Mouse (Mus musculus) thymus, postnatal 14 days (tissue): ENCODE measurements around the gene Prkar1b.

Experiments used
- DNase-seq: peaks from one replicate; pipeline ENCODE4 v3.0.0; 2021

Gene Prkar1b

GRCm38 (mm10) chr5:139149681-139150602 lies at the start of gene Prkar1b, which contains the start of gene Dnaaf5:
Gene Prkar1b, minus strand, starts transcription at chr5:139150001.
Gene Dnaaf5, plus strand, starts transcription at chr5:139150223.
- DNase-seq = peak; percentile 98

- DNase-seq = no peak
These were observed 49.8 kb upstream of the Prkar1b start for GRCm38 (mm10) chr5:139199636-139199994.

GRCm38 (mm10) chr5:139198779-139199178 lies 49.0 kb upstream of the Prkar1b start:
- no peak for DNase-seq

GRCm38 (mm10) chr5:139190958-139191357 lies 41.2 kb upstream of the Prkar1b start:
- no peak for DNase-seq

DNA sequence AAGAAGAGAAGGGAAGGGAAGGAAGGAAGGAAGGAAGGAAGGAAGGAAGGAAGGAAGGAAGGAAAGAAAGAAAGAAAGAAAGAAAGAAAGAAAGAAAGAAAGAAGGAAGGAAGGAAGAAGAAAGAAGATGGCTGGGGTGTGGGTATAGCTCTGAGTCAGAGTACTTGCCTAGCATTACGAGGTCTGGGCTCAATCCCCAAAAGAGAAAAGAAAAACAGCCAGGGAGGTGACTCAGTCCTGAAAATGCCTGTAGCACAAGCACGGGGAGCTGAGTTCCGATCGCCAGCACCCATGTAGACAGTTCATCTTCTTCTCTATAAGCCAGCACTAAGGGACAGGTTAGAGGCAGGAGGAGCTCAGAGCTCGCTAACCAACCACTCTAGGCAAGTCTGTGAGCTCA lies 39.9 kb upstream of the Prkar1b start:
- no peak for DNase-seq

DNA sequence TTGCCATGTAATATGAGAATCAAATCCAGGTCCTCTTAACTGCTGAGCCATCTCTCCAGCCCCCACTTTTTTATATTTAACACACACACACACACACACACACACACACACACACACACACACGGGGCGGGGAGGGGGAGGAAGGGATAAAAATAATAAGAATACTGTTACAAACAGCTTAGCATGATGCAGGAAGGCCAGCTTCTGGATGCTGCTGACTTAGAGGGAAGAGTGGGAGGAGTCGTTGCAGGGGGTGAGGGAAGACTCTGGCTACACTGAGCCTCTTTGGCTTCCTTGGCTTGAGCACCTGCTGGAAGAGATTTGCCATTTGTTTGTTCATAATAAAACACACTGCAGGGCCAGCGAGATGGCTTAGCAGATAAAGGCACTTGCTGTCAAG lies 35.1 kb upstream of the Prkar1b start:
- no peak for DNase-seq

DNA sequence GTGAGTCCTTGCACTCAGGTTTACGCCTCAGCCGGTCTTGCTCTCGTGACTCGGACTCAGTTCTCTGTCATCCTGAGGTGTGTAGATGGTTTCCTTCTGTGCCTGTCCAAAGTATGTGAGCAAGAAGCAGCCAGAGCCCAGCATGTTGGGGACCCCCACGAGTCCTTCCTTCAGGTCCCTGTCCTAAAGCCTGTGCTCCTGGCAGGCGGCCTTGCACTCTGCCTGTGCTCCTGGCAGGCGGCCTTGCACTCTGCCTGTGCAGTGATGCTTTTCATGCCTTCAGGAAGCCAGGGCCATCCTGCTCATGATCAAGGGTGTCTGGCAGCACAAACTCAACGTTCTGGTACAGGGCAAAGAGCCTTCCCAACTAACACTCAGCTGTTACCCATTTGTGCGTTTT lies 33.8 kb upstream of the Prkar1b start:
- no peak for DNase-seq

- DNase-seq = no peak
These were observed 33.3 kb upstream of the Prkar1b start for GRCm38 (mm10) chr5:139183131-139183530.

DNA sequence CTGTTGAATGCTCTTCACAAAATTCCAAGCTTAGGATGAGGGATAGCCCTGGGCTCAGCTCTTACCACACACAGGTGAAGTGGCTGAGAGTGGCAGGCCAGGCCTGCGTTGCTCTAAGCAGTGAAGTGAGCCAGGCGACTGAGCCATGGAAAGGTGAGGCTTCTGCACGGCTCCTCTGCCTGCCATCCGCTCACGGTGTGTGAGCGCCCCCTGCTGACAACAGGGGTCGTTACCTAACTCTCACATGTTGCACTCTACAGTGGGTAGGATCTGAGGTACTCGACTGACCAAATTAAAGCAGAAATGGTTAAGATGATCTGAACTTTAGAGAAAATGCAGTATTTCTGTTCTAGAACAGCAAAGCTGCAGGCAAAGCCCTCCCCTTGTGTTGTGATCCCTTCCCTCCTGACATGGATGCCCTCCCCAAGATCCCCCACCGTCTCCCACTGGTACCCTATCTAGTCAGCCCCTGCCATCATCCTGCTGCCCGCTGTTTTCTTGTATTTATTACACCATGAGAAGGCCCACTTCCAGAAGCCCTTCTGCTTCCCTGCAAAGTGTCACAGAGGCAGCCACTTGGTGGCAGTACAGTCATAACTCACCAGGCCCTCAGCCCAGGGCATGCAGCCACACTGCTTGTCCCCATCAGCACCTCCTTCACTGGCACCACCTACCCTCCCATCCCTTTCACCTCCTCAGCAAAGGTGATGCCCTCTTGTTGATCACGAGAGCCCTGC lies 29.3 kb upstream of the Prkar1b start:
- peak; percentile 88 for DNase-seq

DNA sequence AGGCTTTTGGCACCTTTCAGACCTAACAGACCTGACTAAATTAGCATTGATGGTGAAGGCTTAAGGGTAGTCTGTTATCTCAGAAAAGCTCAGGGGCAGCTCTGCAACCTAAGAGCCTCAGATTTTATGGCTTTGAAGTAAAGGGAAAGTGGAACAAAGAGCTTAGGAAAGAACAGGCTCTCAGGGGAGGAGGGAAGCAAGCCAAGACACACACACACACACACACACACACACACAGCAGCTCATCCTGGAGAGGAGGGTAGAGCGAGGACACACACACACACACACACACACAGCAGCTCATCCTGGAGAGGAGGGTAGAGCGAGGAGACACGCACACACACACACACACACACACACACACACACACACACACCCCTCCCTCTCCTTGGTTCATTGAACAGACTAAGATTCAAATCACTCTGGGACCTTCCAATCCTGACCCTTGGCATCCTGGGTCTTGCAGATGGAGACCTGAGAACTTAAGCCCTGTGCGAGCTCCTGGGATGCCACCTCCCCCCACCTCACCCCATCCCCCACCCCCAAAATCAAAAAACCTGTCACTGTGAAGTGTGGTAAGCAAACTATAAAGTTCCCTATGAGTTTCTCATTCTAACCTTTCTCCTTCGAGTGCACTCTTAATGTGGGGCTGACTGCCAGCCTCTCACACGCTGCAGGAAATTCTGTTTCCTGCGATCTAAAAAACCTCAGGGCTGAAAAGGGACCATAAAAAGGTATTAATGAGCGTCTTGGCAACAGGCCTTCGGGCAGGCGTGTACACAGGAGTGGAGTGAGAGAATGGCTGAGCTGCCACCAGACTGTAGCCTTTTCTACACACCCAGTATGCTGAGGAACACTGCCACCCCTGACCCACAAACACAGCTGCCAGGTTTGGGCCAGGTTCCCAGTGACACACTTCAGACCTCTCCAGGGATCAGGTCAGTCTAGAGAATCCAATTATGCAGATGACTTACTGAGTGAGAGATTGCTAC lies 25.1 kb upstream of the Prkar1b start:
- DNase-seq = no peak

- no peak for DNase-seq
These were observed 24.3 kb upstream of the Prkar1b start for GRCm38 (mm10) chr5:139174141-139174540.

DNA sequence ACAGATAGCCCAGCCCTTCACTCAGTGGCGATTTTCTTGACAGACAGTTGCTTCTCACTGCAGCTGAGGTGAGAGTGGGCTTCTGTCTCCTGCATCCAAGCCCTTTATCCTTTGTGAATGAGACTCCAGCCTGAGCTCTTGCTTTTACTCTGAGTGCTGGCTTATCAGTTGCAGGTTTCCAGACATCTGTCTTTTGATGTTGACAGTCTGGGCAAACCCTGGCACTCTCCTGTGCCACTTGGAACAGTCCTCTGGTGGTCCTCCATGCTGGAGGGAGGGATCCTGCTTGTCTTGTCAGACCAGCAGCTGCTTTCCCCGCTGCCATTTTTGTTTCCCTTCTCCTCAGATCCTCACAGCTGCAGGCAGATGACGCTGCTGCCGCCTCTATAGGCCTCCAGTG lies 22.1 kb upstream of the Prkar1b start:
- no peak for DNase-seq

DNA sequence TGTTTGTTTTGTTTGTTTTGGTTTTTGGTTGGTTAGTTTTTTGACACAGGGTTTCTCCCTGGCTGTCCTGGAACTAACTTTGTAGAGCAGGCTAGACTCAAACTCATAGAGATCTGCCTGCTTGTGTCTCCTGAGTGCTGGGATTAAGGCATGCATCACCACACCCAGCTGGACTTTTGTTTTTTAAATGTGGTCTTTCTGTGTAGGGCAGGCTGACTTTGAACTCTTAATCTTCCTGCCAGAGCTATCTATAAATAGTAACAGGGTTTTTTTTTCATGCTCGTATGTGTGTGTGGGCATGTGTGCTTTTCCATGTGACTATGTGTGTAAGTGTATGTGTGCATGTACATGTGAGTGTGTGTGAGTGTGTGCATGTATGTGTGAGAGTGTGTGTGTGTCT lies 17.7 kb upstream of the Prkar1b start:
- peak; percentile 16 for DNase-seq

GRCm38 (mm10) chr5:139166781-139167361 lies 17.1 kb upstream of the Prkar1b start:
- peak; percentile 88 for DNase-seq

- DNase-seq = peak; percentile 86
These were observed 11.8 kb upstream of the Prkar1b start for GRCm38 (mm10) chr5:139161632-139162031.

GRCm38 (mm10) chr5:139160899-139161298 lies 11.1 kb upstream of the Prkar1b start:
- DNase-seq = peak; percentile 32

DNA sequence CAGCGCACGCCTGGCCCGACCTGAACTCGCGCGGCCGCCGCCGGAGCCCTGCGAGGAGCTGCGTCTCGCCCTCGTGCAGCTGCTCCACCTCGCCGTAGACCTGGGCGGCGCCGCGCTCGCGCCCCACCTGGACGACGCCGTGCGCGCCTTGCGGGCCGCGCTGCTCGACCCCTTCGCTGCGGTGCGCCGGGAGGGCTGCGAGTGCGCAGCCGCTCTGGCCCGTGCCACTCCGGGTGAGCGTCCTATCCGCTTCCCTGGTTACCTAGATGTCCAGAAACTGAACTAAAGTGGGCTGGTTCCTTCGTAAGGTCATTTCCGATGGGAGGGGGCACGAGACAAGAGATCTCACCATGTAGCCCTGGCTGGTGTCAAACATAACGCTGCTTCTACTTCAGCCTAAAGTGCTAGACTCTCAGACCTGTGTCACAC lies 816 bp upstream of the Prkar1b start:
- peak; percentile 68 for DNase-seq

DNA sequence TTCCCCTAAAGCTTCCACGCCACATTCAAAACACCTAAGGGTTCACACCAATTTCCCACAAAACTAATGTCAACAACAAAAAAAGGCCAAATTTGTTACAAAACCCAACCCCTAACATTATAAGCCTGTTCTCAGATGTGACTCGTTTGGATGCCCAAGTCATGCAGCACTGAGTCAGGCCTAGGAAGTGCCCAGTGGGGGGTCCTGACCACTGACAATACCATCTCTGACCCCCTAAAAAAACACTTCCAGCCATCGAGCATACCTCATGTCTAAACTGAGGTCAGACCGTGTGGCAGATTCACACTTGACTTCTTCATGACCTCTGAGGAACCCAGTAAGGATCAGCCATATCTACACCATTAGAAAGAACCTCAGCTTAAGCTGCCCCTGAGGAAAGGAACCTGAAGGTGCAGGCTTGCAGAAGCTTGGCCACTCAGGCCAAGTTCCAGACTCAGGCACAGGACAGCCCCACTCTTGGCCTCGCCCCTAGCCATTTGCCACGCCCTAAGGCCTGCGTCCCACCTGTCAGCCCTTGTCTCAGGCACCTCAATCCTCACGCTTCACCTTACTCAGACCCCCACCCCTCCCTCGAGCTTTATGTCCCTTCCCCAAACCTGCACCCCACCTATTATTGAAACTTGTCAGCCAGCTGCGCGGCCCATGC lies 662 bp downstream of the Prkar1b start:
- no peak for DNase-seq

GRCm38 (mm10) chr5:139147178-139148078 lies 2.4 kb downstream of the Prkar1b start:
- DNase-seq = no peak

- DNase-seq = no peak
These were observed 3.2 kb downstream of the Prkar1b start for GRCm38 (mm10) chr5:139146476-139147075.
